Mouse (Mus musculus): ENCODE results near the gene Tmem95. TPM values are rescaled to one million over a fixed set of nuclear protein-coding genes. Genes with fewer than 3 reads are reported as not detected.
A peak's percentile ranks its signal among the peaks of the same experiment; 100 is the strongest.
"Not testable (repeated sequence)": the region's sequence is repeated elsewhere in the genome, so short reads cannot be mapped to it uniquely, and the experiment has no call there.

Gene Tmem95
- polyA plus RNA-seq, 1 experiment from 2014 or later, result not detected

- Histone ChIP-seq H3K9me3 (ENCODE audit: control insufficient read depth, low read length) (no peaks in the 10 kb centered on the region), H3K4me2 (ENCODE audit: low read depth) (no peak overlapping the region), H3K36me3 (ENCODE audit: control insufficient read depth, insufficient read depth, low read length) (peaks cover 23% of the 10 kb centered on the region), H3K9ac (ENCODE audit: low read length) (no peak overlapping the region), H3K4me3 (ENCODE audit: low read depth, low read length) (no peak overlapping the region), H3K27me3 (ENCODE audit: control insufficient read depth, insufficient read depth, low read length) (no peaks in the 10 kb centered on the region), H3K4me1 (ENCODE audit: control insufficient read depth, insufficient read depth, low read length) (peaks cover 29% of the 10 kb centered on the region), H3K27ac (ENCODE audit: low read depth, low read length) (no peak overlapping the region)
- WGBS, result 83% methylated on average over 5 of the region's 5 CpGs
- DNase-seq (ENCODE audit: low spot score), result no peak
- no peak for ATAC-seq (ENCODE audit: insufficient read depth, low FRiP score, low TSS enrichment)
These were observed 40.3 kb upstream of the Tmem95 start for GRCm38 (mm10) chr11:69918118-69918517.

DNA sequence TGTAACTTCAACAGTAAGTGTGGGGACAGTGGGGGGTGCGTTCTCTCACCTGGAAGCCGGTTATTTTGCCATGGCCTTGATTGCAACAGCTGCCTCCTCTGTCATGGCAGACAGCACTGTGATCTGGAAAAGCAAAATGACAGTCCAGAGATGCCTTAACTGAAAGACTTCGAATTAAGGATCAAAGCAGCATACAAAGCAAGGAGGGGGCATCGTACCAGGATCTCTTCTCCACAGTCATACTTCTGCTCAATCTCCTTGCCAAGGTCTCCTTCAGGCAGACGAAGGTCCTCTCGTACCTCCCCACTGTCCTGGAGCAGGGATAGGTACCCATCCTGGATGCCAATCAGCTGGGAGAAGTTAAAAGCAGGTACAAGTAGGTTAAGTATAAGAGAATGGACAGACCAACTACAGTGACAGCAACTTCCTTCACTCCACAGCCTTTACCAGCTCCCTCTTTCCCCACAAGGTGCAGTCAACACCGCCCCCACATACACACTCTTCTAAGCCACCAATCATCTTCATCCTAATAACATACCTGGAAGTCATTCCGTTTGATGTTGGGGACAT lies 39.6 kb upstream of the Tmem95 start:
- H3K4me3 ChIP-seq (ENCODE audit: low read depth, low read length), result peak overlapping the region; percentile 9; the same call in 1 of the 2 replicates
- no peak for DNase-seq (ENCODE audit: low spot score)
- ATAC-seq (ENCODE audit: insufficient read depth, low FRiP score, low TSS enrichment), result no peak
- no peaks in the 10 kb centered on the region for H3K9me3 ChIP-seq (ENCODE audit: control insufficient read depth, low read length)
- peaks cover 27% of the 10 kb centered on the region for H3K4me1 ChIP-seq (ENCODE audit: control insufficient read depth, insufficient read depth, low read length)
- H3K4me2 ChIP-seq (ENCODE audit: low read depth), result no peak overlapping the region
- WGBS, result 89% methylated on average over 8 of the region's 8 CpGs
- no peak overlapping the region for H3K9ac ChIP-seq (ENCODE audit: low read length)
- H3K36me3 ChIP-seq (ENCODE audit: control insufficient read depth, insufficient read depth, low read length), result peaks cover 23% of the 10 kb centered on the region
- no peak overlapping the region for H3K27ac ChIP-seq (ENCODE audit: low read depth, low read length)
- H3K27me3 ChIP-seq (ENCODE audit: control insufficient read depth, insufficient read depth, low read length), result no peaks in the 10 kb centered on the region

GRCm38 (mm10) chr11:69916652-69917378 lies 39.0 kb upstream of the Tmem95 start:
- peak overlapping the region; percentile 9; the same call in 1 of the 2 replicates for H3K4me3 ChIP-seq (ENCODE audit: low read depth, low read length)
- H3K9ac ChIP-seq (ENCODE audit: low read length), result not testable (repeated sequence)
- peaks cover 27% of the 10 kb centered on the region for H3K4me1 ChIP-seq (ENCODE audit: control insufficient read depth, insufficient read depth, low read length)

GRCm38 (mm10) chr11:69915667-69916627 lies 38.1 kb upstream of the Tmem95 start:
- H3K36me3 ChIP-seq (ENCODE audit: control insufficient read depth, insufficient read depth, low read length), result peaks cover 33% of the 10 kb centered on the region
- DNase-seq (ENCODE audit: low spot score) (no peak), ATAC-seq (ENCODE audit: insufficient read depth, low FRiP score, low TSS enrichment) (no peak)
- no peak overlapping the region for H3K9ac ChIP-seq (ENCODE audit: low read length)
- no peak overlapping the region for H3K27ac ChIP-seq (ENCODE audit: low read depth, low read length)
- H3K27me3 ChIP-seq (ENCODE audit: control insufficient read depth, insufficient read depth, low read length), result no peaks in the 10 kb centered on the region
- WGBS, result 68% methylated on average over 5 of the region's 5 CpGs
- H3K4me1 ChIP-seq (ENCODE audit: control insufficient read depth, insufficient read depth, low read length), result peaks cover 27% of the 10 kb centered on the region
- H3K4me2 ChIP-seq (ENCODE audit: low read depth), result peak overlapping the region; percentile 99
- H3K9me3 ChIP-seq (ENCODE audit: control insufficient read depth, low read length), result no peaks in the 10 kb centered on the region
- peak overlapping the region; percentile 12; the same call in 1 of the 2 replicates for H3K4me3 ChIP-seq (ENCODE audit: low read depth, low read length)

More at GRCm38 (mm10) chr11:69916652-69917378, 39.0 kb upstream of the Tmem95 start:
- H3K36me3 ChIP-seq (ENCODE audit: control insufficient read depth, insufficient read depth, low read length), result peaks cover 27% of the 10 kb centered on the region
- H3K27ac ChIP-seq (ENCODE audit: low read depth, low read length); H3K4me2 ChIP-seq (ENCODE audit: low read depth); DNase-seq (ENCODE audit: low spot score); ATAC-seq (ENCODE audit: insufficient read depth, low FRiP score, low TSS enrichment); H3K9me3 ChIP-seq (ENCODE audit: control insufficient read depth, low read length); H3K27me3 ChIP-seq (ENCODE audit: control insufficient read depth, insufficient read depth, low read length): not testable (repeated sequence)
- 69% methylated on average over 7 of the region's 7 CpGs for WGBS

DNA sequence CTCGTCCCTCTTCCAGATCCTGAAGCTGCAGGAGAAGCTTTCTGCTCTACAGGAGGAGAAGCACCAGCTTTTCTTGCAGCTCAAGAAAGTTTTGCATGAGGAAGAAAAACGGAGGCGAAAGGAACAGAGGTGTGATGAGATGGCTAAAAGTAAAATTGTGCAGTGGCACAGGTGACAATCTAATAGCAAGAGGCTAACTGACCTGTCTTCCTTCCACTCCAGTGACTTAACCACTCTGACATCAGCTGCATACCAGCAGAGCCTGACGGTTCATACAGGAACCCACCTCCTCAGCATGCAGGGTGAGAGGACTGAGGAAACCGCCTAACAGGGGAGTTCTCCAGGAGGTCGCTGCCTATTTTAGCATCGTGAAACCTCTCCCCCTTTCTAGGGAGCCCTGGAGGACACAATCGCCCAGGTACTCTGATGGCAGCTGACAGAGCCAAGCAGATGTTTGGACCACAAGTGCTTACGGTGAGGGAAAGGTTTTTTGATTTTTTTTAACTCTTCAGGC lies 37.2 kb upstream of the Tmem95 start:
- Histone ChIP-seq H3K9ac (ENCODE audit: low read length) (peak overlapping the region; percentile 85), H3K36me3 (ENCODE audit: control insufficient read depth, insufficient read depth, low read length) (peaks cover 35% of the 10 kb centered on the region), H3K4me3 (ENCODE audit: low read depth, low read length) (peak overlapping the region; percentile 85), H3K4me2 (ENCODE audit: low read depth) (peak overlapping the region; percentile 99), H3K4me1 (ENCODE audit: control insufficient read depth, insufficient read depth, low read length) (peaks cover 27% of the 10 kb centered on the region), H3K27ac (ENCODE audit: low read depth, low read length) (no peak overlapping the region), H3K9me3 (ENCODE audit: control insufficient read depth, low read length) (no peaks in the 10 kb centered on the region), H3K27me3 (ENCODE audit: control insufficient read depth, insufficient read depth, low read length) (no peaks in the 10 kb centered on the region)
- WGBS, result 44% methylated on average over 9 of the region's 9 CpGs
- no peak for ATAC-seq (ENCODE audit: insufficient read depth, low FRiP score, low TSS enrichment)
- DNase-seq (ENCODE audit: low spot score), result no peak

DNA sequence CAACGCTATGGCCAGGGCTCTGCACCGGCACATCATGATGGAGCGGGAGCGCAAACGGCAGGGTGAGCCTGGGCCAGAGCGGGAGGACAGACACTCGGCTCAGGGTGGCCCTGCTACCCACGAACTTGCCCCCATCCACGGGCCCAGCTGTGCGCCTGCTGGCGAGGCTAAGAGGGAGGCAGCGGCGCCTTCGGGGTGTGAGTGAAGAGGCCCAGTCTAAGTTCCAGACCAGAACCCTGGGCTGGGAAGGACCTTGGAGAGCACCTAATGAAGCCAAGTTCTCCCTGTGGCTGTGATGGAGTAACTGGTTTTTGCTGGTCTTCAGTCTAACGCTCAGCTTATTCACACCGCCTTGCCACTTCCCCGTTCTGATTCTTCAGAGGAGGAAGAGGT lies 36.5 kb upstream of the Tmem95 start:
- no peaks in the 10 kb centered on the region for H3K27me3 ChIP-seq (ENCODE audit: control insufficient read depth, insufficient read depth, low read length)

DNA sequence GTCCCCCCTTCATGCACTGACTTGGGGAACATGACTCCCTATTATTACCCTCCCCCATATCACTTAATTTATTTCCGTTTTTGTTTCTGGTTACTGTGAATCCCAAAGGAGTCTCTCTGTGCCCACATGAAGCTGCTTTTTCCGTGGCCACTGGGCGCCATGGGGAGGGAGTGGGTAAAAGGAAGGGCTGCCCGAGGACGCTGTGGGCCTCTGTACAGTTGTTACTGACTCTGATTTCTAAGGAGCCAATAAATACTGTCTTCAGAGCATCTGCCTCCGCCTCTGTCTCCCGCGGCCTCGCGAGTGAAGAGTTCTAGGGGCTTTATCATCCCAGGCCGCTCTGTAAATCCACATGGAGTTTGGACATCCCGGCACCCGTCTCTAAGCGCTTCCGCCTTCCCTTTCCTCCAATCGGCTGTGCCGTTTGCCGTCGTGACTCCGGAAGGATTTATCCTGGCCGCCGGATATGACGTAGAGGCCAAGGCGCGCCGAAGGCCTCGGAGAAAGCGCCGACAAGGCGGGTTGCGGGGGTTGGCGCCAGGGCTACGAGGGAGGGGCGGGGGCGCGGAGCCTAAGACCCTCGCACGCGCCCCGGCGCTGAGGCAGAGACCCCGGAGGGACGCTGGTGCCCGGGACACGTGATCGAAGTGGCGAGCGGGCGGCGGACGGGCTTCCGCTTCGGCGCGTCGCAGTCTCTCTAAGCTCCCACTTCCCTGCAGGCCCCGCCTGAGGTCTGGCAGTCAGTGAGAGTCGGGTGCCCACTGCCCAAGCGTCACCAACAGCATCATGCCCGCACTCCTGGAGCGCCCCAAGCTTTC lies 35.9 kb upstream of the Tmem95 start, which contains the start of gene Gps2:
Gps2 (plus strand) TSS at position 335 of the 818 bp plus-strand sequence.
- H3K27me3 ChIP-seq (ENCODE audit: control insufficient read depth, insufficient read depth, low read length), result no peaks in the 10 kb centered on the region
- H3K4me2 ChIP-seq (ENCODE audit: low read depth), result peak within 1 kb of the TSS; percentile 99
- 2% methylated on average over 61 of the region's 61 CpGs for WGBS
- peaks cover 20% of the 10 kb centered on the region for H3K4me1 ChIP-seq (ENCODE audit: control insufficient read depth, insufficient read depth, low read length)
- DNase-seq (ENCODE audit: low spot score), result peak; percentile 94
- peaks cover 38% of the 10 kb centered on the region for H3K36me3 ChIP-seq (ENCODE audit: control insufficient read depth, insufficient read depth, low read length)
- peak within 1 kb of the TSS; percentile 79 for H3K27ac ChIP-seq (ENCODE audit: low read depth, low read length)
- peak within 1 kb of the TSS; percentile 85 for H3K9ac ChIP-seq (ENCODE audit: low read length)
- H3K9me3 ChIP-seq (ENCODE audit: control insufficient read depth, low read length), result no peaks in the 10 kb centered on the region
- ATAC-seq (ENCODE audit: insufficient read depth, low FRiP score, low TSS enrichment), result peak; percentile 90
- peak within 1 kb of the TSS; percentile 85 for H3K4me3 ChIP-seq (ENCODE audit: low read depth, low read length)

More for the DNA sequence above, 36.5 kb upstream of the Tmem95 start:
- WGBS, result 3% methylated on average over 17 of the region's 17 CpGs
- peak overlapping the region; percentile 85 for H3K9ac ChIP-seq (ENCODE audit: low read length)
- DNase-seq (ENCODE audit: low spot score) (peak; percentile 35), ATAC-seq (ENCODE audit: insufficient read depth, low FRiP score, low TSS enrichment) (no peak)
- no peaks in the 10 kb centered on the region for H3K9me3 ChIP-seq (ENCODE audit: control insufficient read depth, low read length)
- H3K27ac ChIP-seq (ENCODE audit: low read depth, low read length), result peak overlapping the region; percentile 79; the same call in 1 of the 2 replicates
- H3K4me3 ChIP-seq (ENCODE audit: low read depth, low read length), result peak overlapping the region; percentile 85
- peaks cover 39% of the 10 kb centered on the region for H3K36me3 ChIP-seq (ENCODE audit: control insufficient read depth, insufficient read depth, low read length)
- H3K4me2 ChIP-seq (ENCODE audit: low read depth), result peak overlapping the region; percentile 99
- H3K4me1 ChIP-seq (ENCODE audit: control insufficient read depth, insufficient read depth, low read length), result peaks cover 22% of the 10 kb centered on the region
